Mouse (Mus musculus) MEL-GATA-1-ER (cell line): ENCODE results near the gene Tmod4.
A peak's percentile ranks its signal among the peaks of the same experiment; 100 is the strongest.

Source experiments
- DNase-seq: peaks from one replicate; pipeline ENCODE4 v3.0.0-alpha.2; 2012; ENCODE audit warnings: low read depth; ENCODE audit errors: extremely low read depth

Tmod4 gene

GRCm38 (mm10) chr3:95173256-95173949 is 49.1 kb downstream of the Tmod4 start:
- no peak for DNase-seq

GRCm38 (mm10) chr3:95174011-95174592 is 49.8 kb downstream of the Tmod4 start:
- peak; percentile 72 for DNase-seq

GRCm38 (mm10) chr3:95176500-95176899 is 52.2 kb downstream of the Tmod4 start:
- DNase-seq, result no peak

- no peak for DNase-seq
Measured at GRCm38 (mm10) chr3:95177583-95177982, 53.3 kb downstream of the Tmod4 start.
